Mouse (Mus musculus): ENCODE data around the gene Tln2. TPM values are rescaled to one million over a fixed set of nuclear protein-coding genes. Genes with fewer than 3 reads are reported as not detected.

Tln2 gene
- polyA plus RNA-seq, 1 experiment from 2014 or later, result 28.6 TPM

DNA sequence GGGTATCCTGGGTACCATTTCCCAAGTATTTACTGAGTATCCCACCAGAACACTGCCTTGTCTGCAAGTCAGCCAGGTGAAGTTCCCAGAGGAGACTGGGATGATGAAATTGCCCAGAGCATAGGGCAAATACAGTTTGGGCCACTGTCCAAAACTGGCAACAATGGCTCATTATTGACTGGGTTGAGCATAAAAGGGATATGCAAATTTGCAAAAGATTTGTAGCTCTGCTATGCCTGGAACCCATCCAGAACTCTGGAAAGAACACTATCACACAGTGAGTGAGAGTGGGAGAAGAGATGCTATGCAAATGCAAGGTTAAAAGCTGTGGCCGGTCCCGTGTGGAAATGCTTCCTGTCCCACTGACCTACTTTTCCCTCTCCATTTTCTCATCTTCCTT is 63.1 kb downstream of the Tln2 start:
- H3K9ac ChIP-seq, result no peak overlapping the region
- peaks cover 15% of the 10 kb centered on the region; the same call in 1 of the 2 replicates for H3K4me1 ChIP-seq
- 61% methylated on average over 2 of the region's 2 CpGs for WGBS

DNA sequence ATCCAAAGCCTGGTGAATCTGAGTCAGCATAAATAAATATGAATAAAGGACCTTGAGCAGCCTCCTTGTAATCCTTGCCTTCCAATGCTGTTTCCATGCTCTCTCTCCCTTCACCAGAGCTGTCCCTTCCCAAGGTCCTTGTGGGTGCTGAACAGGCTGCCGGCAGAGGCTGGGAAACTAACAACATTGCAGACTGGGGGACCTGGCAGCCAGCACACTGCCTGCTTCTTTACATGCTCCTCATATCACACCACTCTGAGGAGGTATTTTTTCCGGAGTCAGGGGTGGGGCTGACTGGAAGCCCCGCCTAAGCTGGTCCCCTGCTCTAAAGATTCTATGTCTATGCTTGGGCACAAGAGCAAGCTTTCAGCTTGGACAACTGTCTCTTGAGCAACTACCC is 64.2 kb downstream of the Tln2 start:
- Histone ChIP-seq H3K9me3 (no peaks in the 10 kb centered on the region), H3K36me3 (no peaks in the 10 kb centered on the region), H3K27ac (no peak overlapping the region), H3K4me1 (peaks cover 15% of the 10 kb centered on the region; the same call in 1 of the 2 replicates), H3K27me3 (no peaks in the 10 kb centered on the region), H3K4me2 (no peak overlapping the region), H3K9ac (no peak overlapping the region), H3K4me3 (no peak overlapping the region)
- no peak for ATAC-seq (ENCODE audit: insufficient number of reproducible peaks, low FRiP score, low TSS enrichment, low read depth)
- 32% methylated on average over 3 of the region's 3 CpGs for WGBS

More for the DNA sequence above, 63.1 kb downstream of the Tln2 start:
- no peak for ATAC-seq (ENCODE audit: insufficient number of reproducible peaks, low FRiP score, low TSS enrichment, low read depth)
- Histone ChIP-seq H3K27me3 (no peaks in the 10 kb centered on the region), H3K9me3 (no peaks in the 10 kb centered on the region), H3K4me3 (no peak overlapping the region), H3K4me2 (no peak overlapping the region), H3K36me3 (no peaks in the 10 kb centered on the region), H3K27ac (no peak overlapping the region)

DNA sequence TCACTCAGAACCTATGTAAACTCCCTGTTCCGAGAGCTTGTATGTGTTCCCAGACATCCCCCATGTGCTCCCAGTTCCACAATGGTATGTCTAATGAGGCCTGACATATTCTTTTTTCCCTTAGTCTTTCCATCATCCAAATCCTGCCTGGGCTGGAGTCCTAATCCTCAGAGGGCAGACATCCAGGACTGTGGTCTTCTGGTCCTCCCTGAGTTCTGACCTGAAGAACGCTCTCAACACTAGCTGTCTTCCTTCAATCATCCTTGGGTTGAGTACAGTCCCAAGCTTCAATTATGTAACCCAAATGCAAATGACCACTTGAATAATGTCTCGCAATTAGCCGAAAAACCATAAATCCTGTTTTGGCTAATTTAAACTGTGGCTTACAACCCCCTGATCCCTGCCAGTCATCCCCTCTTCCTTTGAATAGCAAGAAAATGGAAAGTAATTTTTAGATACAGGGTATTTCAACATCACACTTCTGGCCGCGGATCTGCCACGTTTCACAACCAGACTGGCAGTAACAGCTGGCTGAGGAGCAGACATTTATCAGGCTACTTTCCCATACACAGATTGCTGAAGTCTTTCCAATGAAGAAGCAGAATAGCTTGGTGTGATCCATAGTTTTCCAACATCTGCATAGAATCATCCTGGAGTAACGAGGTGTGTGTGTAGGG is 65.5 kb downstream of the Tln2 start:
- Histone ChIP-seq H3K4me3 (no peak overlapping the region), H3K9ac (no peak overlapping the region), H3K36me3 (no peaks in the 10 kb centered on the region), H3K4me1 (peaks cover 15% of the 10 kb centered on the region; the same call in 1 of the 2 replicates), H3K27me3 (no peaks in the 10 kb centered on the region), H3K4me2 (no peak overlapping the region), H3K9me3 (no peaks in the 10 kb centered on the region), H3K27ac (no peak overlapping the region)
- 0 out of 2 replicates have a peak, but pooled peaks have one; percentile 14 for ATAC-seq (ENCODE audit: insufficient number of reproducible peaks, low FRiP score, low TSS enrichment, low read depth)
- WGBS, result 66% methylated on average over 8 of the region's 8 CpGs

DNA sequence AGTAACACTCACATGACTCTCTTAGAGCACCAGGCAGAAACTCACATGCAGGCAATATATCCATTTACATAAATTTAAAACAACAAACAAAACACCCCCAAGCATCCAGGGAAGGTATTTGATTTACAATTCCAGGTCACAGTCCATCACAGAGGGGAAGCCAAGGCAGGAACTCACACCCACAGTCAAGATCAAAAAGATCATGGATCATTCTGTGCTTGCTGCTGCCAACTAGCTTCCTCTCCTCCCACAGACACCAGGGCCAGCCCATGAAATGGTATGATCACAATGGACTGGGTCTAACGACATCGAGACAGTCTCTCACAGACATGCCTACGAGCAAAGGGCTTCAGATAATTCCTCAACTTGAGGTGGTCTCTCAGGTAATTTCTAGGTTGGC is 70.1 kb downstream of the Tln2 start:
- Histone ChIP-seq H3K27ac (no peak overlapping the region), H3K4me3 (no peak overlapping the region), H3K9ac (no peak overlapping the region), H3K27me3 (no peaks in the 10 kb centered on the region), H3K36me3 (no peaks in the 10 kb centered on the region), H3K4me2 (no peak overlapping the region), H3K4me1 (peaks cover 21% of the 10 kb centered on the region), H3K9me3 (no peaks in the 10 kb centered on the region)
- 62% methylated on average over 3 of the region's 3 CpGs for WGBS
- no peak for ATAC-seq (ENCODE audit: insufficient number of reproducible peaks, low FRiP score, low TSS enrichment, low read depth)

DNA sequence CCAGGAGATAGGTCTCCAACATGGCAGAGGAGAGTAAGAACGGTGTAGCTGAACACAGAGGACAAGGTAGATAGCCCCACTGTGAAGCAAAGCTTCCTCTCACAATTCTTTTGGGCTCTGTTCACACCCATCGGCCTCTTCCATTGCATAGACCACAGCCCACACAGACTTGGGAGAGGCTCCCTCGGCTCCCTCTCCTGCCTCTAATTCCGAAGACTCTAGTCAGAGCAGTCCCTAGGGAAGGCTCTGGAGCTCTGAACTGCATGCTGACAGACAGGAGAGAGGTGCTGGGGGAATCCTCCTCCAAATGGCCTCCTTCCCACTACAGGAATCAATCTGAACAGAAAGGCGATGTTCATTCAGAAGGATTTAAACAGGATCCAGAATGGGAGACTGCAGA is 72.9 kb downstream of the Tln2 start:
- ATAC-seq (ENCODE audit: insufficient number of reproducible peaks, low FRiP score, low TSS enrichment, low read depth), result no peak
- no peak overlapping the region for H3K4me3 ChIP-seq
- H3K27ac ChIP-seq, result no peak overlapping the region
- H3K4me2 ChIP-seq, result no peak overlapping the region
- H3K27me3 ChIP-seq, result no peaks in the 10 kb centered on the region
- no peak overlapping the region for H3K9ac ChIP-seq
- WGBS, result 73% methylated on average over 5 of the region's 5 CpGs
- peaks cover 22% of the 10 kb centered on the region for H3K4me1 ChIP-seq
- no peaks in the 10 kb centered on the region for H3K9me3 ChIP-seq
- no peaks in the 10 kb centered on the region for H3K36me3 ChIP-seq

DNA sequence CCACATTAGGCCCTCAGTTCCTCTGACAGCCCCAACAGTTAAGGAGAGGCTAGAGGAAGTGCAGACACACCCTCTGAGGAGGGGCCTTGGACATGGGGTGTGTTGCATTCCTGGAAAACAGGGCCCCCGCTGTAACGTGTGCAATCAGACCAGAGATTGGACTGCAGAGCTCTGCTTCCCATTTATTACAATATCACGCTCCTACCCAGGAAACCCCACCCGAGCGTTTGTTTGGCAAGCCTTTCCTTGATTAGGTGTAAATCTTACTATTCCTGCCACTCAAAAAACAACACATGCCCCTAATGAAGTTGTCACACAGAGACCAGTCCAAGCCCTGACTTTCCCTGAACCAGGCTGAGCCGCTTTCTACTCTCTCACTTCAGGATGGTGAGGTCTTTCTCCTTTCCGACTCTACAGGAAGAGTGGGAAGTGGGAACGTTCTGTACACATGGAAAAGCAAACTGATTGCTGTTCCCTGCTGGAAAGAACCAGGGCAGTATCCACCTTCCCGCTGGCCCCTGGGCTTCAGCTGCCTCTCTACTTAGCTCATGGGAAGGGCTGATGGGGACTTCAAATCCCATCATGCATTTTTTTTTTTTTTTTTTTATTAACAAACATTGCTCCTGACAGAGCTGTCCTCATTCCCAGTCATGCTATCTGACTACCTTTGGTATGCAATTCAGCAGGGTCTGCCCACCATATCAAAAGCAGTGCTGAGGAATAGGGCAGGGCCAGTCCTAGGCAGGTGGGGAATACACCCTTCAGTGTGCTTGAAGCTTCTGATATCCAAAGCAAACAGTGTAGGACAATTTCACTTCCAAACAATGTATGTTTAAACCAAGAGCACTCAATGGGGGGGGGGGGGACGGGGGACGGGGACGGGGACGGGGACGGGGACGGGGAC is 74.1 kb downstream of the Tln2 start:
- peak; percentile 63; the same call in 1 of the 2 replicates for ATAC-seq (ENCODE audit: insufficient number of reproducible peaks, low FRiP score, low TSS enrichment, low read depth)

DNA sequence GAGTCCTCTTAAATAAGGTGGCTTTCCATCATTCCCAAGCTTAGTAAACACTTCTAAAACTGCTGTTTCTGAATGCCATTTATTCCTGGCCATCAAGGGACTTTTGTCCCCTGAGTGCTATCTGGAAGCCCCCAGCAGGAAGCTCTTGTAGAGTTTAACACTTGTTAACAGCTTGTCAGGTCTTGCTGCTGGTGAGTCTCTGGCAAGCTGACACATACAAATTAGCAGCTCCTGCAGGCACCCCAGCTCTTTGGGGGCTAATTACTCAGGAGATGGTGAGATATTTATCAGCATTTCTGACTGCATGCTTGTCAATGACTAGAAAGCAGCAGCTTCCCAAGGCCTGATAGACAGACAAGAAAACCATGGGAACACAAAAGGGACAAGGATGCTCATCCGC is 77.2 kb downstream of the Tln2 start:
- H3K27me3 ChIP-seq, result no peaks in the 10 kb centered on the region
- no peak overlapping the region for H3K27ac ChIP-seq
- peaks cover 23% of the 10 kb centered on the region for H3K4me1 ChIP-seq
- H3K9ac ChIP-seq, result no peak overlapping the region
- 64% methylated on average over 1 of the region's 1 CpGs for WGBS
- H3K4me2 ChIP-seq, result no peak overlapping the region
- H3K4me3 ChIP-seq, result no peak overlapping the region
- no peak for ATAC-seq (ENCODE audit: insufficient number of reproducible peaks, low FRiP score, low TSS enrichment, low read depth)
- no peaks in the 10 kb centered on the region for H3K36me3 ChIP-seq
- H3K9me3 ChIP-seq, result no peaks in the 10 kb centered on the region

More for the DNA sequence above, 74.1 kb downstream of the Tln2 start:
- Histone ChIP-seq H3K36me3 (no peaks in the 10 kb centered on the region), H3K27me3 (no peaks in the 10 kb centered on the region), H3K27ac (peak overlapping the region; percentile 47), H3K4me3 (no peak overlapping the region), H3K9me3 (no peaks in the 10 kb centered on the region), H3K9ac (no peak overlapping the region), H3K4me2 (no peak overlapping the region), H3K4me1 (peaks cover 23% of the 10 kb centered on the region)
- WGBS, result 55% methylated on average over 15 of the region's 15 CpGs

DNA sequence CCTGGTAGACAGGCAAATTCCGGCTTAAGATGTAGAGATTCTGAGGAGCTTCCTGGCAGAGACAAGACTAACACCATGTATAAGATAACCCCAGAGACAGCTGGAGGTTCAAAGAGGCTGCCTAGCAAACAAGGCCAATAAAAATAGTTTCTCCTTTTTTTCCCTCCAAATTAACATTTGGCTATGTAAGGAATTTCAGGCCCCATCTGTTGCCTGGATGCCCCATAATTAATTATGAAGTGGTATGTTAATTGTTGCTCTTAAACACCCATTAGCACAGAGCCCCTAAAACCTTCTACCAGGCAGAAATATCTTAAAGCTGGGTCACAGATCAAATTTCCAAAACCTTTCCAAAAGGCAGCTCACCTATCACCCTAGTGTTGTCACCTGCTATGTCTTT is 77.7 kb downstream of the Tln2 start:
- no peaks in the 10 kb centered on the region for H3K27me3 ChIP-seq
- H3K4me3 ChIP-seq, result no peak overlapping the region
- 26% methylated on average over 1 of the region's 1 CpGs for WGBS
- H3K9me3 ChIP-seq, result no peaks in the 10 kb centered on the region
- H3K4me2 ChIP-seq, result no peak overlapping the region
- no peak overlapping the region for H3K9ac ChIP-seq
- no peak for ATAC-seq (ENCODE audit: insufficient number of reproducible peaks, low FRiP score, low TSS enrichment, low read depth)
- no peaks in the 10 kb centered on the region for H3K36me3 ChIP-seq
- peaks cover 23% of the 10 kb centered on the region for H3K4me1 ChIP-seq
- no peak overlapping the region for H3K27ac ChIP-seq

DNA sequence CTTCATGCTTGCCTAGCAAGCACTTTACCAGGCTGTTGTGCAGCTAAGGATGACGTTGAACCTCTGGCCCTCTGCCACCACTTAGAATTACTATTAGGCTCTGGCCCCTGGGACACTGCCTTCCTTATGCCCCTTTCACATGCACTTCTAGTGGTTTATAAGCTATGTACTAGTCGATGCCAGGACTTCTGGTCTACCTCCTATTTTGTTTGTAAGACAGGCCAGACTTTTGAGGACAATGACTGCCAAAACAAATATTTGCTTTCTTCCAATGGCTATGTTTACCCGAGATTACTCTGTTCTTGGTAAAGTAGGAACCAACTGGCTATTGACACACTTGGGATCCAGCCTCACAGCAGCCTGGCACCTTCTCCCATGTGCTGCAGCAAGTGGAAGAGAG is 82.1 kb downstream of the Tln2 start:
- Histone ChIP-seq H3K4me2 (no peak overlapping the region), H3K36me3 (no peaks in the 10 kb centered on the region), H3K4me1 (peaks cover 2% of the 10 kb centered on the region; the same call in 1 of the 2 replicates), H3K9ac (no peak overlapping the region), H3K9me3 (no peaks in the 10 kb centered on the region), H3K27ac (no peak overlapping the region), H3K27me3 (no peaks in the 10 kb centered on the region), H3K4me3 (no peak overlapping the region)
- WGBS, result 66% methylated on average over 3 of the region's 3 CpGs
- ATAC-seq (ENCODE audit: insufficient number of reproducible peaks, low FRiP score, low TSS enrichment, low read depth), result no peak

DNA sequence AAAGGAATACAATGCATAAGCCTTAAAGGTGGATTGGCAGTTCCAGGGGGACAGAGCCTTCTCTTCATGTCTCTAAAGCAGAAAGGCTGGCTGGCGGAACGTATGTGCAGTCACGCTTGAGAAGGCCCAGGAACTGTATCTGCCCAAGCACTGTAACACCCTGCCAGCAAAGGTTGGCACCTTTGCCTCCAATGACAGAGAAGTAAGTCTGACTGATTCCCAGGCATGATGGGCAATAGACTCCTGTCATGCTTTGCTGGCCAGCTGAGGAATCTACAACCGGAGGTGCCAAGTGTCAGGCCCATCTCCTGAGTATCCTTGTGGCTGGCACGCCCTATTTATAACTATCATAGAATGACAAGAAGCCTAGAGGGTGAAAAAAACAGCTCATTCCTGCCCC is 83.3 kb downstream of the Tln2 start:
- Histone ChIP-seq H3K9me3 (no peaks in the 10 kb centered on the region), H3K9ac (no peak overlapping the region), H3K27ac (no peak overlapping the region), H3K36me3 (no peaks in the 10 kb centered on the region), H3K4me2 (no peak overlapping the region), H3K27me3 (no peaks in the 10 kb centered on the region), H3K4me1 (no peaks in the 10 kb centered on the region), H3K4me3 (no peak overlapping the region)
- ATAC-seq (ENCODE audit: insufficient number of reproducible peaks, low FRiP score, low TSS enrichment, low read depth), result no peak
- 96% methylated on average over 5 of the region's 5 CpGs for WGBS

DNA sequence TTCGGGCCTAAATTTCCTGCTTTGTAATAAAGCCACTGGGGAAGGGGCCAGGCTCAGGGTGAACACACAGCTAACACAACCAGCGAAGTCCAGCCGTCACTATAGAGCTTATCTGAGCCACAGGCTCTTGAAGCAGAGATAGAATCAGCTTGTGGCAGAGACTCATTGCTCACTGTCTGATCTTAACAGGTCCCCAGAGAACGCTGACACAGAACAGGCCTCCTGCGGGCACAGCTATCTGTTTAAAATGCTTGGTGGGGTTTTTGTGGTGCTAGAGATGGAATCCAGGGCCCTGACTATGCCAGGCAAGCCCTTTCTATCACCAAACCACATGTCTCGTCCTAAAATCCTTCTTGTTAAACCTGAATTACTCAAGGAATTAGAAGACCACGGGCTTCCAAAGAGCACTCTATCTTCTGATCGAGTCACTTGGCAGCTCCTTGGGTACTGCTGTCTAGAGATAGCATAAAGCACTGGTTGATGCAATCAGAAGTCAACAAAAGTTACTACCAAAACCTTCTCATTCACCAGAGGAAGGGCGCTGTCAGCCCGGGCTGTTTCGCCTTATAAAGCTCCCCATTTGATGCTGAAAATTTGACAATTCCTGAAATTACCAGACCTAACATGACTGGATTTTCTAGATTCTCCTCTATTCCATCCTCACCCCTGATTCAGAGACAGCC is 95.9 kb downstream of the Tln2 start:
- Histone ChIP-seq H3K9ac (no peak overlapping the region), H3K4me3 (no peak overlapping the region), H3K9me3 (no peaks in the 10 kb centered on the region), H3K27ac (no peak overlapping the region), H3K36me3 (no peaks in the 10 kb centered on the region), H3K27me3 (no peaks in the 10 kb centered on the region), H3K4me2 (no peak overlapping the region), H3K4me1 (peaks cover 4% of the 10 kb centered on the region; the same call in 1 of the 2 replicates)
- ATAC-seq (ENCODE audit: insufficient number of reproducible peaks, low FRiP score, low TSS enrichment, low read depth), result no peak
- WGBS, result 45% methylated on average over 11 of the region's 11 CpGs

DNA sequence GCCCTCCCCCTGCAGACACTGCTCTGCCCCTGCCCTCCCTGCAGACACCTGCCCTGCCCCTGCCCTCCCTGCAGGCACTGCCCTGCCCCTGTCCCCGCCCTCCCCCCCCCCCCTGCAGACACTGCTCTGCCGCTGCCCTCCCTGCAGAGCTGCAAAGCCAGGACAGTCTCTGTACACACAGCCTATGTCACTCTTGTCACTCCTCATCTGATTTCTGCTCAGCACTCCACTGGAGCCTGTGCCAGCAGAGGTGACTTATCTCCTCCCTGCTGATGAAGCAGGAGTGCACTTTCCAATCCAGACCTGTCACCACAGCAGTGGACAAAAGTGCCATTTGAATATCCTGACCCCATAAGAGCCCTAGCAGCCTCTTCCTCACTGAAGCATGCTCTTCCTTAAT is 118.0 kb downstream of the Tln2 start:
- no peak overlapping the region for H3K4me2 ChIP-seq
- H3K4me3 ChIP-seq, result no peak overlapping the region

More for the DNA sequence above, 118.0 kb downstream of the Tln2 start:
- H3K9me3 ChIP-seq, result no peaks in the 10 kb centered on the region
- no peaks in the 10 kb centered on the region for H3K36me3 ChIP-seq
- 25% methylated on average over 1 of the region's 2 CpGs for WGBS
- 0 out of 2 replicates have a peak, but pooled peaks cover 3% of the 10 kb centered on the region for H3K4me1 ChIP-seq
- no peaks in the 10 kb centered on the region for H3K27me3 ChIP-seq
- no peak for ATAC-seq (ENCODE audit: insufficient number of reproducible peaks, low FRiP score, low TSS enrichment, low read depth)
- no peak overlapping the region for H3K27ac ChIP-seq
- no peak overlapping the region for H3K9ac ChIP-seq
